ENCODE assay signal across 21 mouse cellular contexts in genomic region chr4:109655738-109656137, GRCm38 (mm10). TPM values are rescaled to one million over a fixed set of nuclear protein-coding genes. Genes with fewer than 3 reads are reported as not detected.
DNase-seq lines count a peak whose midpoint lies in the region; ATAC-seq lines count a peak whose summit lies in the region.
"Had no signal": no experiment of that assay in that cellular context is flagged by ENCODE, and none has a peak within 500 bp of the region (broad histone marks: within the 10 kb centered on the region; RNA-seq: fewer than 3 reads in every experiment).

No protein-coding gene starts in this region.

- H3K4me2 ChIP-seq in hindbrain, embryonic 14.5 days (replicated peaks): no peak overlapping the region
- H3K4me2 ChIP-seq in hindbrain, embryonic 12.5 days (replicated peaks): no peak overlapping the region
- no peak overlapping the region for H3K4me2 ChIP-seq in midbrain, embryonic 11.5 days
- no peak overlapping the region for H3K4me2 ChIP-seq in midbrain, embryonic 15.5 days
- H3K4me2 ChIP-seq: embryonic facial prominence, embryonic 12.5 days; forebrain, embryonic 13.5 days; forebrain, embryonic 15.5 days had no signal

- H3K9me3 ChIP-seq in hindbrain, embryonic 14.5 days (ENCODE audit: control insufficient read depth, low read length): no peaks in the 10 kb centered on the region
- no peaks in the 10 kb centered on the region for H3K9me3 ChIP-seq in hindbrain, embryonic 12.5 days (replicated peaks)
- H3K9me3 ChIP-seq in midbrain, embryonic 11.5 days (ENCODE audit: control insufficient read depth, low read length): no peaks in the 10 kb centered on the region
- H3K9me3 ChIP-seq in midbrain, embryonic 15.5 days: no peaks in the 10 kb centered on the region
- H3K9me3 ChIP-seq: embryonic facial prominence, embryonic 10.5 days; embryonic facial prominence, embryonic 12.5 days; forebrain, embryonic 13.5 days; forebrain, embryonic 15.5 days had no signal

- DNase-seq in hindbrain, embryonic 14.5 days (ENCODE audit: low spot score): peak; percentile 23
- DNase-seq in midbrain, embryonic 11.5 days (ENCODE audit: low spot score, missing footprints): peak; percentile 93
- peak; percentile 20 for DNase-seq in Muller cell, postnatal 12 days (ENCODE audit: inconsistent ontology term)
- no peak for DNase-seq in adrenal gland, adult 8-10 months
- DNase-seq: adrenal gland, postnatal 10 days; adrenal gland, postnatal 25 days; cerebellum, adult 11-12 months; cerebellum, adult 2 months; cerebellum, adult 9-10 months; cerebellum, postnatal 10 days; cerebellum, postnatal 25 days; forebrain, postnatal 0 days had no signal

- no peak overlapping the region for H3K9ac ChIP-seq in hindbrain, embryonic 14.5 days
- H3K9ac ChIP-seq in hindbrain, embryonic 12.5 days: no peak overlapping the region
- H3K9ac ChIP-seq in midbrain, embryonic 11.5 days (ENCODE audit: low read length): no peak overlapping the region
- no peak overlapping the region for H3K9ac ChIP-seq in midbrain, embryonic 15.5 days
- H3K9ac ChIP-seq: embryonic facial prominence, embryonic 12.5 days; forebrain, embryonic 13.5 days; forebrain, embryonic 15.5 days; forebrain, postnatal 0 days had no signal

- H3K27me3 ChIP-seq in hindbrain, embryonic 14.5 days (ENCODE audit: control insufficient read depth, insufficient read depth, low read length): peaks cover 78% of the 10 kb centered on the region
- H3K27me3 ChIP-seq in hindbrain, embryonic 12.5 days: peaks cover 61% of the 10 kb centered on the region
- peaks cover 61% of the 10 kb centered on the region for H3K27me3 ChIP-seq in midbrain, embryonic 11.5 days (ENCODE audit: control insufficient read depth, insufficient read depth, low read length)
- H3K27me3 ChIP-seq in midbrain, embryonic 15.5 days (replicated peaks): peaks cover 48% of the 10 kb centered on the region
- H3K27me3 ChIP-seq: Patski had no signal

- H3K27ac ChIP-seq in hindbrain, embryonic 14.5 days: no peak overlapping the region
- H3K27ac ChIP-seq in hindbrain, embryonic 12.5 days: no peak overlapping the region
- H3K27ac ChIP-seq in midbrain, embryonic 11.5 days (ENCODE audit: low read depth, low read length): no peak overlapping the region
- H3K27ac ChIP-seq in midbrain, embryonic 15.5 days: no peak overlapping the region
- H3K27ac ChIP-seq in brown adipose tissue, adult 24 weeks (replicated peaks; ENCODE audit: low read depth, low read length): peak overlapping the region; percentile 45
- H3K27ac ChIP-seq: embryonic facial prominence, embryonic 10.5 days; embryonic facial prominence, embryonic 12.5 days; forebrain, embryonic 13.5 days; forebrain, embryonic 15.5 days had no signal

- no peak for ATAC-seq in hindbrain, embryonic 14.5 days (ENCODE audit: low FRiP score)
- ATAC-seq in hindbrain, embryonic 12.5 days (ENCODE audit: low FRiP score): no peak
- no peak for ATAC-seq in midbrain, embryonic 11.5 days (ENCODE audit: low FRiP score)
- no peak for ATAC-seq in midbrain, embryonic 15.5 days (replicated peaks)
- ATAC-seq: activated CD4-positive, CD25-positive, alpha-beta regulatory T cell, adult 4 months; forebrain, embryonic 13.5 days; forebrain, embryonic 15.5 days; forebrain, postnatal 0 days; Patski had no signal

- H3K4me3 ChIP-seq in hindbrain, embryonic 14.5 days (replicated peaks; ENCODE audit: low read length): no peak overlapping the region
- no peak overlapping the region for H3K4me3 ChIP-seq in hindbrain, embryonic 12.5 days
- H3K4me3 ChIP-seq in midbrain, embryonic 11.5 days (ENCODE audit: low read depth, low read length): no peak overlapping the region
- H3K4me3 ChIP-seq in midbrain, embryonic 15.5 days: no peak overlapping the region
- no peak overlapping the region for H3K4me3 ChIP-seq in brown adipose tissue, adult 24 weeks (ENCODE audit: insufficient read depth, low read depth, low read length)
- H3K4me3 ChIP-seq: embryonic facial prominence, embryonic 10.5 days; embryonic facial prominence, embryonic 12.5 days; forebrain, embryonic 13.5 days; forebrain, embryonic 15.5 days had no signal

- H3K4me1 ChIP-seq in hindbrain, embryonic 14.5 days (replicated peaks; ENCODE audit: control insufficient read depth, insufficient read depth, low read length): 0 out of 2 replicates have a peak, but pooled peaks cover 5% of the 10 kb centered on the region
- peaks cover 7% of the 10 kb centered on the region for H3K4me1 ChIP-seq in hindbrain, embryonic 12.5 days
- H3K4me1 ChIP-seq in midbrain, embryonic 11.5 days (ENCODE audit: control insufficient read depth, insufficient read depth, low read length): peaks cover 8% of the 10 kb centered on the region
- H3K4me1 ChIP-seq in midbrain, embryonic 15.5 days: peaks cover 12% of the 10 kb centered on the region
- H3K4me1 ChIP-seq in brown adipose tissue, adult 24 weeks (ENCODE audit: control insufficient read depth, insufficient read depth, insufficient read length, low read length): peaks cover 3% of the 10 kb centered on the region

- WGBS in hindbrain, embryonic 14.5 days: 32% methylated on average over 2 of the region's 2 CpGs
- 31% methylated on average over 2 of the region's 2 CpGs for WGBS in hindbrain, embryonic 12.5 days
- WGBS in midbrain, embryonic 11.5 days: 33% methylated on average over 2 of the region's 2 CpGs
- 51% methylated on average over 2 of the region's 2 CpGs for WGBS in midbrain, embryonic 15.5 days

- H3K36me3 ChIP-seq in hindbrain, embryonic 14.5 days (replicated peaks; ENCODE audit: control insufficient read depth, insufficient read depth): no peaks in the 10 kb centered on the region
- no peaks in the 10 kb centered on the region for H3K36me3 ChIP-seq in hindbrain, embryonic 12.5 days
- no peaks in the 10 kb centered on the region for H3K36me3 ChIP-seq in midbrain, embryonic 11.5 days (ENCODE audit: control insufficient read depth, insufficient read depth, low read length)
- H3K36me3 ChIP-seq in midbrain, embryonic 15.5 days (replicated peaks): no peaks in the 10 kb centered on the region
- H3K36me3 ChIP-seq: embryonic facial prominence, embryonic 10.5 days; embryonic facial prominence, embryonic 12.5 days; forebrain, embryonic 15.5 days had no signal

RNA-seq across cellular contexts. Expression of gene Cdkn2c, which starts 11.3 kb away (rescaled TPM):
- 2.8 and 3.7 TPM in 2 replicates for polyA plus RNA-seq in hindbrain, embryonic 14.5 days (2014; fragmentation: Nextera tagmentation; extraction: Ambion mirVana)
- 7.3 and 8.8 TPM in 2 replicates for polyA plus RNA-seq in hindbrain, embryonic 12.5 days (2016; fragmentation: Nextera tagmentation; extraction: Ambion mirVana)
- polyA plus RNA-seq in midbrain, embryonic 11.5 days (2014; fragmentation: Nextera tagmentation; extraction: Ambion mirVana): 7.4 and 8.9 TPM in 2 replicates
- 2.5 and 2.6 TPM in 2 replicates for polyA plus RNA-seq in midbrain, embryonic 15.5 days (2015; fragmentation: Nextera tagmentation; extraction: Ambion mirVana)
- 114 and 124 TPM in 2 replicates for polyA plus RNA-seq in brown adipose tissue, adult 24 weeks (2012; ENCODE audit: insufficient read depth, insufficient read length, missing spikeins)
- total RNA-seq in adrenal gland, adult 8-10 months (2022): 10 to 100 TPM; 68.5 to 77.8 (median 72.5) TPM

RNA-seq across cellular contexts. Expression of gene Faf1, which starts 20.6 kb away (rescaled TPM):
- 47.1 and 50.7 TPM in 2 replicates for polyA plus RNA-seq in hindbrain, embryonic 14.5 days (2014; fragmentation: Nextera tagmentation; extraction: Ambion mirVana)
- 45.5 and 47.0 TPM in 2 replicates for polyA plus RNA-seq in hindbrain, embryonic 12.5 days (2016; fragmentation: Nextera tagmentation; extraction: Ambion mirVana)
- polyA plus RNA-seq in midbrain, embryonic 11.5 days (2014; fragmentation: Nextera tagmentation; extraction: Ambion mirVana): 42.4 and 44.0 TPM in 2 replicates
- 31.5 TPM in 2 replicates for polyA plus RNA-seq in midbrain, embryonic 15.5 days (2015; fragmentation: Nextera tagmentation; extraction: Ambion mirVana)
- 26.6 and 28.3 TPM in 2 replicates for polyA plus RNA-seq in brown adipose tissue, adult 24 weeks (2012; ENCODE audit: insufficient read depth, insufficient read length, missing spikeins)
- total RNA-seq in adrenal gland, adult 8-10 months (2022): 10 to 100 TPM; 25.7 to 32.5 (median 31.0) TPM

Comparison
In these comparisons a context has a peak if more than half of its experiments do, and no peak if none do; other contexts are left out.
1. RNA of gene Cdkn2c, which starts 11.3 kb away (polyA plus RNA-seq): 114 to 124 TPM in brown adipose tissue, adult 24 weeks; 7.4 to 8.9 TPM in midbrain, embryonic 11.5 days, 7.3 to 8.8 TPM in hindbrain, embryonic 12.5 days, 2.8 to 3.7 TPM in hindbrain, embryonic 14.5 days and 2.5 to 2.6 TPM in midbrain, embryonic 15.5 days; every median in the first group is over 10 times any median in the second.